Mouse (Mus musculus) lung, postnatal 0 days (tissue): Measurements from ENCODE around the gene Tnfrsf13c. TPM values are rescaled to one million over a fixed set of nuclear protein-coding genes. Genes with fewer than 3 reads are reported as not detected.

Source experiments
- ATAC-seq: fragments of 200-750 bp; cut with Nextera tagmentation; 2 replicates; pipeline ENCODE4 v1.8.0; 2017; ENCODE audit warnings: moderate library complexity
- DNase-seq: peaks from one replicate; pipeline ENCODE4 v3.0.0-alpha.2; 2016; ENCODE audit warnings: low spot score
- H3K27ac ChIP-seq: fragments of 300-500 bp; sonication (generic); 2 replicates; pipeline ENCODE4 v1.5.1; 2014; ENCODE audit warnings: antibody characterized with exemption, mild to moderate bottlenecking, low read length, mixed read lengths
- H3K27me3 ChIP-seq: fragments of 300-500 bp; sonication (generic); replicated peaks from 2 replicates; pipeline ENCODE4 v1.6.1; 2014; ENCODE audit warnings: low read length, mixed read lengths; ENCODE audit not compliant: insufficient read depth
- H3K36me3 ChIP-seq: fragments of 300-500 bp; sonication (generic); 2 replicates; pipeline ENCODE4 v1.6.1; 2014; ENCODE audit warnings: low read length, mixed read lengths; ENCODE audit not compliant: insufficient read depth
- H3K4me1 ChIP-seq: fragments of 300-500 bp; sonication (generic); 2 replicates; pipeline ENCODE4 v1.6.1; 2014; ENCODE audit warnings: antibody characterized with exemption, low read depth, low read length, mixed read lengths; ENCODE audit not compliant: insufficient read depth
- H3K4me2 ChIP-seq: fragments of 300-500 bp; sonication (generic); replicated peaks from 2 replicates; pipeline ENCODE4 v1.6.1; 2014; ENCODE audit warnings: low read depth, mild to moderate bottlenecking, low read length, moderate library complexity, mixed read lengths
- H3K4me3 ChIP-seq: fragments of 300-500 bp; sonication (generic); 2 replicates; pipeline ENCODE4 v1.5.1; 2014; ENCODE audit warnings: low read depth, low read length
- H3K9ac ChIP-seq: fragments of 300-500 bp; sonication (generic); replicated peaks from 2 replicates; pipeline ENCODE4 v1.6.1; 2014; ENCODE audit warnings: low read depth, mild to moderate bottlenecking
- H3K9me3 ChIP-seq: fragments of 300-500 bp; sonication (generic); 2 replicates; pipeline ENCODE4 v1.6.1; 2016; ENCODE audit warnings: low read length, mixed read lengths
- CTCF ChIP-seq: IDR thresholded peaks from 2 replicates; pipeline ENCODE4 v1.5.1; 2016; ENCODE audit warnings: antibody characterized with exemption, mild to moderate bottlenecking
- EP300 ChIP-seq: IDR thresholded peaks from 2 replicates; pipeline ENCODE4 v1.6.1; 2016; ENCODE audit warnings: antibody characterized with exemption, mild to moderate bottlenecking, control low read depth
- WGBS: fragments of 180-500 bp; shearing (Covaris S2); extraction: QIAGEN DNeasy Blood & Tissue Kit; methylation state at CpG from one replicate; pipeline ENCODE4 v1.1.7; 2014; 5-methylcytosine and 5-hydroxymethylcytosine counted together
- polyA plus RNA-seq: library from polyadenylated mRNA; unstranded; fragments of >200 nt; fragmentation: Nextera tagmentation; extraction: Ambion mirVana; gene quantifications from 2 replicates; pipeline ENCODE4 v1.2.1, GENCODE M21; 2015

Gene Tnfrsf13c
- polyA plus RNA-seq, 1 experiment from 2014 or later, result 0.07 TPM

DNA sequence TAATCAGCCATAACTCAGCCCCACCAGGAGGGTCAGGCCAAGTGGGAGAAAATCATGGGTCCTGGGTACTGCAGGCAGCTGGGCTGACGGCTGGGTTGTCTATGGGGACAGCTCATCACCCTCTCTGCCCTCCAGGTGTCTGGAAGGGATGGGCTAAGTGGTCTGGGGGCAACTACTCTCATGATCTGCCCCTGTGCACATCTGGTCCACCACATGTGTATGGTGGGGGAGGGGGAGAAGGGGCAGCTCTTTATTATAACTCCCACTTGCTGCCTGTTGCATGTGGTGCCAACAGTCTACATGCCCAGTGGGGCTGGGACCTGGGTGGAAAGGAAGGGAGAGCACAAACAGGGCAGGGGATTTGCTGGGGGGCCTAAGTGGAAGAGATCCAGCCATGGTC, 13.4 kb downstream of the Tnfrsf13c start:
- no peak for ATAC-seq
- TF ChIP-seq EP300 (no peak), CTCF (no peak)
- 23% methylated on average over 1 of the region's 1 CpGs for WGBS

DNA sequence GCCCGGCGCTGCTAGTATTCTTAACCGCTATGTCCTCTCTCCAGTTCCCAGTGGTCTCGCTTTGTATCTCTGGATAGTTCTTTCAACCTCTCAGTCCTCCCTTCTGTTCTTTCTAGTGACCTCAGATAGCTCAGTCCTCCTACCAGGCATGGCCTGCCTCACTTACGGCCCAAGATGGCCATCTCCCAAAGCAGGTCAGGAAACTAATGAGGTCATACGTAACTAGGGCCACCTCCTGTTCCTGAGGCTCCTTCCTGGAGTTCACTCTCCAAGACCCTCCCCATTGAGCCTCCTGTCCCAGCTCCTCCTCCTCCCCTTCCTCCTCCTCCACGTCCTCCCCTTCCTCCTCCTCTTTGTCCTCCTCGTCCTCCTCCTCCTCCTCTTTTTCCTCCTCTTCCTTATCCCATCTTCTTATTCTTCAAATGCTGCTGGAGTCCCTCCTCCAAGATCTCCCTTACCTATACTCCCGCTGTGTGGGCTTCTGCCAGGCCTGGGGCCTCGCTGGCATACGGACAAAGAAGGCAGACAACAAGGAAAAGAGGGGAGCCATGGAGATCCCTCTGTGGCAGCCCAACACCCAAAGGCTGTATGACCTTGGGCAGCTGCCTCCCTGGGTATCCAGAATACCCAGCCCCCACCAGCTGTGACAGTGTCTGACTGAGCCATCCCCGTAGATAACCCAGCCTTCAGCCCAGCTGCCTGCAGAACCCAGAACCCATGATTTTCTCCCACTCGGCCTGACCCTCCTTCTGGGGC, 14.7 kb downstream of the Tnfrsf13c start:
- 80% methylated on average over 12 of the region's 13 CpGs for WGBS
- H3K27me3 ChIP-seq, result peaks cover 59% of the 10 kb centered on the region

More for the DNA sequence above, 13.4 kb downstream of the Tnfrsf13c start:
- H3K9ac ChIP-seq, result no peak overlapping the region
- H3K4me2 ChIP-seq, result no peak overlapping the region
- H3K9me3 ChIP-seq, result no peaks in the 10 kb centered on the region
- H3K4me3 ChIP-seq, result no peak overlapping the region
- H3K27me3 ChIP-seq, result peaks cover 71% of the 10 kb centered on the region
- H3K27ac ChIP-seq, result no peak overlapping the region
- DNase-seq, result no peak
- H3K36me3 ChIP-seq, result no peaks in the 10 kb centered on the region
- peaks cover 3% of the 10 kb centered on the region; the same call in 1 of the 2 replicates for H3K4me1 ChIP-seq

DNA sequence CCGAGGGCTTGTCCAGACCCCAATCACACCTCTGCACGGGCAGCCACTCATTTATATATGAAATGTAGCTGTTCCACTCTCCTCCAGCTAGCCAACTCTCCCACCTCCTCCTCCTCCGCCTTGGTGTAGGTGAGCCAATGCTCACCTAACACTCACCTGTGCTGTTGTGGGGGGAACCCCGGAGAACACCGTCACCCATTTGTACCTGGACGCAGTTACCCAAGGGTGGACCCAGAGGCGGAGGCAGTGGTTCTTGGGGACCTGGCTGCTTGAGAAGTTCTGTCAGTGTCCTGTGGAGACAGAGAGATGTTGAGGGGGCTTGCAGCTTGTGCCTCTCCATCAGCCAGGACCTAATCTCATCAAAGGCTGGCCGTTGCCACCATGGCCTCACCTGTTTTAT, 15.9 kb downstream of the Tnfrsf13c start:
- Histone ChIP-seq H3K4me3 (no peak overlapping the region), H3K36me3 (peaks cover 16% of the 10 kb centered on the region), H3K4me1 (peaks cover 3% of the 10 kb centered on the region; the same call in 1 of the 2 replicates), H3K4me2 (no peak overlapping the region), H3K27ac (no peak overlapping the region), H3K9me3 (no peaks in the 10 kb centered on the region), H3K9ac (no peak overlapping the region), H3K27me3 (peaks cover 53% of the 10 kb centered on the region)
- ATAC-seq, result no peak
- 82% methylated on average over 8 of the region's 8 CpGs for WGBS
- no peak for TF ChIP-seq CTCF
- TF ChIP-seq EP300, result no peak
- DNase-seq, result no peak

More for the DNA sequence above, 14.7 kb downstream of the Tnfrsf13c start:
- DNase-seq (no peak), ATAC-seq (no peak)
- Histone ChIP-seq H3K9ac (no peak overlapping the region), H3K4me3 (no peak overlapping the region), H3K27ac (no peak overlapping the region), H3K4me2 (no peak overlapping the region), H3K4me1 (peaks cover 3% of the 10 kb centered on the region; the same call in 1 of the 2 replicates), H3K36me3 (peaks cover 6% of the 10 kb centered on the region), H3K9me3 (no peaks in the 10 kb centered on the region)
- no peak for TF ChIP-seq EP300
- no peak for TF ChIP-seq CTCF

DNA sequence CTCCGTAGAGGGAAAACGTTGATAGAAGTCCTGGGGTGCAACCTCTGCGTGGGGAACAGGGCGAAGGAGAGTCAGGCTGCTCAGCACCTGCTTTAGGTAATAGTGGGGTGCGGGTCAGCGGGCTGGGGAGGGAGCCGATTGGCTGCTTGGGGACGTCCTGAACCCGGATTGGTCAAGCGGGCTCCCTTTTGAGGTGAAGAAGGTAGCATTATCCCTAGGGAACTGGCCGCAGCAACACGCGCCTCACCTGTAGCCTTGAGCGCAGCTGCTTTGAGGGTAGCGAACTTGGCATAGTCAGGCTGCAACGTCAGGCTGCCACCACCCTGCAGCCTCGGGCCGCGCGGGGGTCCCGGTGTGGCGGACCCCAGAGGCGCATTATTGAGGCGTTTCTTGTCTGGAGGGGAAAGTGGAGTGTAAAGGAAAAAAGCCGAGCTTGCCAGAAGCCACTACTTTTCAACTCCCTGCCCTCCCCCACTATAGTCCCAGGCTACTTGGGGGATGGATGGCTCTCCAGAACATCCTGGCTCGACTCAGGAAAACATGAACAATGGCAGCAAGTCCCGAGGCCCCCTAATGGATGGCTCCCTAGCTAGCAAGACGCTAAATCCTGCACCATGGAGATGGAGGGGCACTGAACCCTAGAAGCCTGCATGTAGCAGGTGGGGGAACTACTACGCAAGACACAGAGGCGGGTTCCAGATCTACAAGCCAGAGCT, 16.5 kb downstream of the Tnfrsf13c start:
- Histone ChIP-seq H3K27ac (no peak overlapping the region), H3K4me1 (peaks cover 3% of the 10 kb centered on the region; the same call in 1 of the 2 replicates), H3K4me3 (no peak overlapping the region), H3K9me3 (no peaks in the 10 kb centered on the region), H3K4me2 (no peak overlapping the region), H3K36me3 (peaks cover 22% of the 10 kb centered on the region), H3K9ac (no peak overlapping the region), H3K27me3 (peaks cover 47% of the 10 kb centered on the region)
- TF ChIP-seq CTCF, result no peak
- TF ChIP-seq EP300, result no peak
- ATAC-seq (no peak), DNase-seq (no peak)
- 31% methylated on average over 30 of the region's 30 CpGs for WGBS

- WGBS, result 23% methylated on average over 34 of the region's 34 CpGs
- H3K9ac ChIP-seq, result no peak overlapping the region
- H3K27me3 ChIP-seq, result peaks cover 41% of the 10 kb centered on the region
Observed at GRCm38 (mm10) chr15:82207105-82207459, 17.1 kb downstream of the Tnfrsf13c start.

DNA sequence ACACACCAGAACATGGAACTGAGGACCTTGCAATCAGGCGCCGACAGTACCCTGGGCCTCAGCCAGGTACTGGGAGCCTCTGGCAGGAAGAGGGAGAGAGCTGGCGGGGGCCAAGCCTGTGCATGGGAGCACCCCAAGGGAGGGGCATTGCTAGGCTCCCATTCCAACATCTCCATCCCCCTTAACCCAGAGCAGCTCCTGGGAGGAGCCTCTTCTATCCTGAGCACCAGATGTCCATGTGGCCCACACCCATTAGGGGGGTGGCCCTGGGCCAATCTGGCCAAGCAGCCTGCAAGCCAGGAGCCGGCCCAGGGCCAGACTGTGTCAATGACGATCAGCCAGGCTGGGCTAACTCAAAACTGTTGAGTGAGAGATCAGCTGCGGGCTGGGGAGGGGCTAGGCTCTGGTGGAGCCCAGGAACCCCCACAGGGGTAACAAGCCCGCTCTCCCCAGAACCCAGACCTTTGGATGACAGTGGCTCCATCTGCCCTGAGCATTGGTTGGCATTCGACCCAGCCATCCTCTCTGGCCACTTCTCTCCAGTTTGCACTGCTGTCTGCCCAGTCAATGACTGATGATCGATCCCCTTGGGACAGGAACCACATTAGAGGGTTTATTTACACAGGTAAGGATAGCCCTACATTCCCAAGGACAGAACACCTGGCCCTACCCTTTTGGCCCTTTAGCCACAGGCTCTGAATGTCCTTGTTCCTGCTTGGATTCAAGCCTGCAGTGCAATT, 17.6 kb downstream of the Tnfrsf13c start:
- no peak overlapping the region for H3K27ac ChIP-seq
- no peak for TF ChIP-seq CTCF
- TF ChIP-seq EP300, result no peak
- H3K9me3 ChIP-seq, result no peaks in the 10 kb centered on the region
- peaks cover 22% of the 10 kb centered on the region for H3K36me3 ChIP-seq
- DNase-seq (peak; percentile 32), ATAC-seq (peak; percentile 63)
- H3K4me1 ChIP-seq, result no peaks in the 10 kb centered on the region
- 55% methylated on average over 9 of the region's 9 CpGs for WGBS
- no peak overlapping the region for H3K4me2 ChIP-seq
- no peak overlapping the region for H3K9ac ChIP-seq
- peaks cover 36% of the 10 kb centered on the region for H3K27me3 ChIP-seq
- no peak overlapping the region for H3K4me3 ChIP-seq

More at GRCm38 (mm10) chr15:82207105-82207459, 17.1 kb downstream of the Tnfrsf13c start:
- TF ChIP-seq CTCF, result no peak
- TF ChIP-seq EP300, result no peak
- Histone ChIP-seq H3K27ac (no peak overlapping the region), H3K36me3 (peaks cover 22% of the 10 kb centered on the region), H3K4me1 (peaks cover 3% of the 10 kb centered on the region; the same call in 1 of the 2 replicates), H3K4me2 (no peak overlapping the region), H3K4me3 (no peak overlapping the region), H3K9me3 (no peaks in the 10 kb centered on the region)
- ATAC-seq (no peak), DNase-seq (no peak)
